Mouse (Mus musculus): ENCODE data around the gene Gm10801.
"Not testable (repeated sequence)": the region's sequence is repeated elsewhere in the genome, so short reads cannot be mapped to it uniquely, and the experiment has no call there.

DNA sequence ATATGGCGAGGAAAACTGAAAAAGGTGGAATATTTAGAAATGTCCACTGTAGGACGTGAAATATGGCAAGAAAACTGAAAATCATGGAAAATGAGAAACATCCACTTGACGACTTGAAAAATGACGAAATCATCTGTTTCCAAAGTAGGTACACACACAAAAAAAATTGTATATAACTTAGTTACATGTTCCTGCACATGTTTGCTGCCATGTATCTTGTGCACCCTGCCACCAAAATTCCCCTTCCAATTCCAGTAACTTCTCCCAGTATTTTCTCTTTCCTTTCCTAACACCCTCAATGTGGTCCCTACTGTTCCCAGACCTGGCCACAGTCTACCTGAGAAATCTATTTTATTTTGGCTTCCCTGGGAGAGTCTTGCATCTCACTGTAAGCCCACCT, 5.2 kb downstream of the Gm10801 start, which contains the start of gene Gm10800:
- not testable (repeated sequence) for TF ChIP-seq CTCF (IDR thresholded peaks at IDR 0.05; ENCODE audit: borderline replicate concordance, insufficient read depth, low read depth, low read length); POLR2A (IDR thresholded peaks at IDR 0.05; ENCODE audit: borderline replicate concordance, insufficient read depth, low read length)

All from cerebellum, adult 2 months (tissue).